Mouse (Mus musculus): ENCODE data around the gene Dcaf1. TPM values are rescaled to one million over a fixed set of nuclear protein-coding genes. Genes with fewer than 3 reads are reported as not detected.

The Dcaf1 gene
- total and polyA plus RNA-seq, 2 experiments: 12.0 to 14.2 TPM

GRCm38 (mm10) chr9:106783554-106783953, 38.1 kb upstream of the Dcaf1 start:
- H3K36me3 ChIP-seq (ENCODE audit: control insufficient read depth, insufficient read depth, low read length): no peaks in the 10 kb centered on the region; the same call in 1 of the 2 replicates
- DNase-seq (ENCODE audit: extremely low read depth, low read depth, low spot score): peak; percentile 98
- H3K4me3 ChIP-seq (ENCODE audit: insufficient read depth, low read depth, low read length): no peak overlapping the region
- H3K79me2 ChIP-seq (ENCODE audit: control insufficient read depth, insufficient read depth, low read length): peaks cover 52% of the 10 kb centered on the region
- TF ChIP-seq POLR2A (IDR thresholded peaks at IDR 0.05; ENCODE audit: extremely low read depth, insufficient read depth, low read length): no peak
- TF ChIP-seq CTCF (IDR thresholded peaks at IDR 0.05; ENCODE audit: low read depth, low read length): no peak
- H3K27me3 ChIP-seq (ENCODE audit: control insufficient read depth, insufficient read depth, low read length): no peaks in the 10 kb centered on the region
- H3K27ac ChIP-seq (replicated peaks; ENCODE audit: insufficient read depth, low read depth, low read length): peak overlapping the region; percentile 98
- peak overlapping the region; percentile 16; the same call in 1 of the 2 replicates for H3K9ac ChIP-seq (ENCODE audit: low read depth, low read length)
- peaks cover 24% of the 10 kb centered on the region for H3K4me1 ChIP-seq (ENCODE audit: control insufficient read depth, insufficient read depth, low read length)
- WGBS: 80% methylated on average over 2 of the region's 2 CpGs

- 25% methylated on average over 3 of the region's 3 CpGs for WGBS
- no peak for TF ChIP-seq POLR2A (IDR thresholded peaks at IDR 0.05; ENCODE audit: extremely low read depth, insufficient read depth, low read length)
- no peak for TF ChIP-seq CTCF (IDR thresholded peaks at IDR 0.05; ENCODE audit: low read depth, low read length)
- DNase-seq (ENCODE audit: extremely low read depth, low read depth, low spot score): peak; percentile 96
Measured at GRCm38 (mm10) chr9:106785206-106785605, 36.5 kb upstream of the Dcaf1 start.

GRCm38 (mm10) chr9:106787979-106788811, 33.5 kb upstream of the Dcaf1 start:
- no peaks in the 10 kb centered on the region for H3K27me3 ChIP-seq (ENCODE audit: control insufficient read depth, insufficient read depth, low read length)
- WGBS: 2% methylated on average over 23 of the region's 23 CpGs
- DNase-seq (ENCODE audit: extremely low read depth, low read depth, low spot score): peak; percentile 56
- peak overlapping the region; percentile 99 for H3K9ac ChIP-seq (ENCODE audit: low read depth, low read length)
- H3K27ac ChIP-seq (replicated peaks; ENCODE audit: insufficient read depth, low read depth, low read length): peak overlapping the region; percentile 89
- H3K79me2 ChIP-seq (ENCODE audit: control insufficient read depth, insufficient read depth, low read length): peaks cover 33% of the 10 kb centered on the region
- H3K4me3 ChIP-seq (ENCODE audit: insufficient read depth, low read depth, low read length): peak overlapping the region; percentile 95
- no peaks in the 10 kb centered on the region for H3K36me3 ChIP-seq (ENCODE audit: control insufficient read depth, insufficient read depth, low read length)
- H3K4me1 ChIP-seq (ENCODE audit: control insufficient read depth, insufficient read depth, low read length): peaks cover 22% of the 10 kb centered on the region
- TF ChIP-seq POLR2A (IDR thresholded peaks at IDR 0.05; ENCODE audit: extremely low read depth, insufficient read depth, low read length): no peak
- TF ChIP-seq CTCF (IDR thresholded peaks at IDR 0.05; ENCODE audit: low read depth, low read length): no peak

More at GRCm38 (mm10) chr9:106785206-106785605, 36.5 kb upstream of the Dcaf1 start:
- H3K79me2 ChIP-seq (ENCODE audit: control insufficient read depth, insufficient read depth, low read length): peaks cover 43% of the 10 kb centered on the region
- no peak overlapping the region for H3K9ac ChIP-seq (ENCODE audit: low read depth, low read length)
- H3K4me1 ChIP-seq (ENCODE audit: control insufficient read depth, insufficient read depth, low read length): peaks cover 25% of the 10 kb centered on the region
- no peaks in the 10 kb centered on the region for H3K36me3 ChIP-seq (ENCODE audit: control insufficient read depth, insufficient read depth, low read length)
- no peak overlapping the region for H3K4me3 ChIP-seq (ENCODE audit: insufficient read depth, low read depth, low read length)
- peak overlapping the region; percentile 75 for H3K27ac ChIP-seq (replicated peaks; ENCODE audit: insufficient read depth, low read depth, low read length)
- no peaks in the 10 kb centered on the region for H3K27me3 ChIP-seq (ENCODE audit: control insufficient read depth, insufficient read depth, low read length)

- Histone ChIP-seq H3K27me3 (ENCODE audit: control insufficient read depth, insufficient read depth, low read length) (no peaks in the 10 kb centered on the region), H3K4me1 (ENCODE audit: control insufficient read depth, insufficient read depth, low read length) (peaks cover 19% of the 10 kb centered on the region), H3K79me2 (ENCODE audit: control insufficient read depth, insufficient read depth, low read length) (peaks cover 29% of the 10 kb centered on the region; the same call in 1 of the 2 replicates), H3K4me3 (ENCODE audit: insufficient read depth, low read depth, low read length) (peak within 1 kb of the TSS; percentile 95), H3K9ac (ENCODE audit: low read depth, low read length) (peak within 1 kb of the TSS; percentile 99), H3K36me3 (ENCODE audit: control insufficient read depth, insufficient read depth, low read length) (no peaks in the 10 kb centered on the region), H3K27ac (replicated peaks; ENCODE audit: insufficient read depth, low read depth, low read length) (peak within 1 kb of the TSS; percentile 89)
- no peak for DNase-seq (ENCODE audit: extremely low read depth, low read depth, low spot score)
- TF ChIP-seq POLR2A (IDR thresholded peaks at IDR 0.05; ENCODE audit: extremely low read depth, insufficient read depth, low read length) (0 out of 2 replicates have a peak, but pooled peaks have one; percentile 42), CTCF (IDR thresholded peaks at IDR 0.05; ENCODE audit: low read depth, low read length) (no peak)
- WGBS: under 1% methylated on average over 49 of the region's 49 CpGs
Measured at GRCm38 (mm10) chr9:106788812-106789321, 32.8 kb upstream of the Dcaf1 start, which contains the start of gene Rad54l2. TSS of gene Rad54l2 (minus strand) at chr9:106789194.

GRCm38 (mm10) chr9:106789363-106789762, 32.3 kb upstream of the Dcaf1 start:
- DNase-seq (ENCODE audit: extremely low read depth, low read depth, low spot score): peak; percentile 72
- Histone ChIP-seq H3K79me2 (ENCODE audit: control insufficient read depth, insufficient read depth, low read length) (peaks cover 24% of the 10 kb centered on the region; the same call in 1 of the 2 replicates), H3K27ac (replicated peaks; ENCODE audit: insufficient read depth, low read depth, low read length) (peak overlapping the region; percentile 89), H3K27me3 (ENCODE audit: control insufficient read depth, insufficient read depth, low read length) (no peaks in the 10 kb centered on the region), H3K4me1 (ENCODE audit: control insufficient read depth, insufficient read depth, low read length) (peaks cover 16% of the 10 kb centered on the region), H3K4me3 (ENCODE audit: insufficient read depth, low read depth, low read length) (peak overlapping the region; percentile 95), H3K36me3 (ENCODE audit: control insufficient read depth, insufficient read depth, low read length) (no peaks in the 10 kb centered on the region), H3K9ac (ENCODE audit: low read depth, low read length) (peak overlapping the region; percentile 78)
- WGBS: 2% methylated on average over 10 of the region's 10 CpGs
- TF ChIP-seq CTCF (IDR thresholded peaks at IDR 0.05; ENCODE audit: low read depth, low read length): no peak
- TF ChIP-seq POLR2A (IDR thresholded peaks at IDR 0.05; ENCODE audit: extremely low read depth, insufficient read depth, low read length): no peak
